Mouse (Mus musculus) gastrocnemius, postnatal 10 days (tissue): Measurements from ENCODE around the gene Cep104. TPM values are rescaled to one million over a fixed set of nuclear protein-coding genes. Genes with fewer than 3 reads are reported as not detected.
A peak's percentile ranks its signal among the peaks of the same experiment; 100 is the strongest.

Source experiments
- DNase-seq: peaks from one replicate; pipeline ENCODE4 v3.0.0; 2021; ENCODE audit warnings: mixed read lengths
- long read RNA-seq, 2 experiments: library from polyadenylated mRNA; stranded (forward); transcript quantifications; one replicate each; pipeline ENCODE4 v2.0.0; 2021
- total RNA-seq, 2 experiments: library from RNA; stranded (reverse); gene quantifications; 2 replicates each; pipeline ENCODE4 v1.2.3; 2021

The Cep104 gene
- 10 to 100 TPM; 12.8 to 13.0 TPM for total RNA-seq
- long read RNA-seq, experiment 1, full-length matches to known transcripts, result 21 of 34 reads
- long read RNA-seq, experiment 1, partial matches to known transcripts, result 4 of 34 reads
- long read RNA-seq, experiment 1, other reads (novel, unspliced or antisense), result 9 of 34 reads
- long read RNA-seq, experiment 2, full-length matches to known transcripts, result 16 of 26 reads
- long read RNA-seq, experiment 2, partial matches to known transcripts, result 5 of 26 reads
- long read RNA-seq, experiment 2, other reads (novel, unspliced or antisense), result 5 of 26 reads

- DNase-seq, result peak; percentile 96
These were observed at the start of gene Cep104, which contains the start of gene Dffb for GRCm38 (mm10) chr4:153974431-153975291. Cep104 (plus strand) TSS chr4:153975194. Dffb (minus strand) TSS chr4:153975126.

- no peak for DNase-seq
These were observed 46.2 kb upstream of the Cep104 start for GRCm38 (mm10) chr4:153928772-153929299.

GRCm38 (mm10) chr4:153929425-153929824 is 45.6 kb upstream of the Cep104 start:
- DNase-seq, result no peak

- DNase-seq, result no peak
These were observed 45.1 kb upstream of the Cep104 start for GRCm38 (mm10) chr4:153929921-153930320.

- DNase-seq, result peak; percentile 21
These were observed 31.8 kb upstream of the Cep104 start for GRCm38 (mm10) chr4:153943243-153943642.

GRCm38 (mm10) chr4:153944261-153944660 is 30.7 kb upstream of the Cep104 start:
- DNase-seq, result no peak

- DNase-seq, result no peak
These were observed 29.3 kb upstream of the Cep104 start for GRCm38 (mm10) chr4:153945741-153946140.

- no peak for DNase-seq
These were observed 24.6 kb upstream of the Cep104 start for GRCm38 (mm10) chr4:153950372-153950771.

GRCm38 (mm10) chr4:153951150-153951549 is 23.8 kb upstream of the Cep104 start:
- no peak for DNase-seq

- no peak for DNase-seq
These were observed 23.3 kb upstream of the Cep104 start for GRCm38 (mm10) chr4:153951692-153952091.

GRCm38 (mm10) chr4:153955651-153956050 is 19.3 kb upstream of the Cep104 start:
- no peak for DNase-seq

- DNase-seq, result peak; percentile 97
These were observed 18.2 kb upstream of the Cep104 start, which contains the start of gene A430005L14Rik for GRCm38 (mm10) chr4:153956569-153957405. A430005L14Rik (plus strand) TSS chr4:153957237.

GRCm38 (mm10) chr4:153957444-153958250 is 17.3 kb upstream of the Cep104 start:
- DNase-seq, result no peak

- no peak for DNase-seq
These were observed 12.4 kb upstream of the Cep104 start for GRCm38 (mm10) chr4:153962631-153963030.

GRCm38 (mm10) chr4:153966651-153967050 is 8.3 kb upstream of the Cep104 start:
- DNase-seq, result no peak

GRCm38 (mm10) chr4:153967556-153967955 is 7.4 kb upstream of the Cep104 start:
- DNase-seq, result no peak

- no peak for DNase-seq
These were observed 6.9 kb upstream of the Cep104 start for GRCm38 (mm10) chr4:153968063-153968462.

GRCm38 (mm10) chr4:153975292-153975662 is 283 bp downstream of the Cep104 start:
- DNase-seq, result no peak

- no peak for DNase-seq
These were observed 774 bp downstream of the Cep104 start for GRCm38 (mm10) chr4:153975768-153976167.

- no peak for DNase-seq
These were observed 4.2 kb downstream of the Cep104 start for GRCm38 (mm10) chr4:153979243-153979642.

GRCm38 (mm10) chr4:153980470-153980869 is 5.5 kb downstream of the Cep104 start:
- DNase-seq, result no peak
